Mouse (Mus musculus): ENCODE data around the gene Sp3. TPM values are rescaled to one million over a fixed set of nuclear protein-coding genes. Genes with fewer than 3 reads are reported as not detected.
A peak's percentile ranks its signal among the peaks of the same experiment; 100 is the strongest.

Sp3 gene
- 36.1 and 41.3 TPM in 2 replicates for polyA plus RNA-seq (2015; fragmentation: Nextera tagmentation; extraction: Ambion mirVana)

GRCm38 (mm10) chr2:72980337-72981074, at the start of gene Sp3:
TSS of gene Sp3 (minus strand) at chr2:72980446.
- peak; percentile 82 for ATAC-seq
- Histone ChIP-seq H3K27ac (ENCODE audit: low read length) (peak within 1 kb of the TSS; percentile 100), H3K4me2 (replicated peaks; ENCODE audit: low read depth, low read length) (peak within 1 kb of the TSS; percentile 73), H3K36me3 (ENCODE audit: insufficient read depth, low read length) (no peaks in the 10 kb centered on the region), H3K4me3 (ENCODE audit: low read depth, low read length) (peak within 1 kb of the TSS; percentile 100), H3K4me1 (ENCODE audit: insufficient read depth, low read depth, low read length) (peaks cover 3% of the 10 kb centered on the region; the same call in 1 of the 2 replicates), H3K9ac (replicated peaks; ENCODE audit: low read depth) (peak within 1 kb of the TSS; percentile 100), H3K27me3 (replicated peaks; ENCODE audit: insufficient read depth, low read length) (no peaks in the 10 kb centered on the region), H3K9me3 (ENCODE audit: low read length) (no peaks in the 10 kb centered on the region)
- TF ChIP-seq EP300 (IDR thresholded peaks at IDR 0.05) (no peak), CTCF (IDR thresholded peaks at IDR 0.05) (no peak)
- DNase-seq (ENCODE audit: low spot score), result peak; percentile 99
- WGBS, result 1% methylated on average over 56 of the region's 64 CpGs

GRCm38 (mm10) chr2:73029846-73030245, 49.6 kb upstream of the Sp3 start:
- no peak overlapping the region for H3K27ac ChIP-seq (ENCODE audit: low read length)
- 89% methylated on average over 3 of the region's 3 CpGs for whole genome bisulfite sequencing

GRCm38 (mm10) chr2:73028019-73028418, 47.8 kb upstream of the Sp3 start:
- Histone ChIP-seq H3K27ac (ENCODE audit: low read length) (no peak overlapping the region), H3K9ac (replicated peaks; ENCODE audit: low read depth) (no peak overlapping the region)

More at GRCm38 (mm10) chr2:73029846-73030245, 49.6 kb upstream of the Sp3 start:
- H3K4me2 ChIP-seq (replicated peaks; ENCODE audit: low read depth, low read length), result no peak overlapping the region
- H3K9me3 ChIP-seq (ENCODE audit: low read length), result no peaks in the 10 kb centered on the region
- H3K4me1 ChIP-seq (ENCODE audit: insufficient read depth, low read depth, low read length), result no peaks in the 10 kb centered on the region
- no peak overlapping the region for H3K9ac ChIP-seq (replicated peaks; ENCODE audit: low read depth)
- H3K4me3 ChIP-seq (ENCODE audit: low read depth, low read length), result no peak overlapping the region
- DNase-seq (ENCODE audit: low spot score), result no peak
- no peaks in the 10 kb centered on the region for H3K36me3 ChIP-seq (ENCODE audit: insufficient read depth, low read length)
- ATAC-seq, result no peak
- no peaks in the 10 kb centered on the region for H3K27me3 ChIP-seq (replicated peaks; ENCODE audit: insufficient read depth, low read length)
- TF ChIP-seq EP300 (IDR thresholded peaks at IDR 0.05), result no peak

GRCm38 (mm10) chr2:73027126-73027525, 46.9 kb upstream of the Sp3 start:
- Histone ChIP-seq H3K4me3 (ENCODE audit: low read depth, low read length) (no peak overlapping the region), H3K9me3 (ENCODE audit: low read length) (no peaks in the 10 kb centered on the region), H3K4me2 (replicated peaks; ENCODE audit: low read depth, low read length) (no peak overlapping the region), H3K27ac (ENCODE audit: low read length) (no peak overlapping the region), H3K9ac (replicated peaks; ENCODE audit: low read depth) (no peak overlapping the region), H3K27me3 (replicated peaks; ENCODE audit: insufficient read depth, low read length) (no peaks in the 10 kb centered on the region), H3K36me3 (ENCODE audit: insufficient read depth, low read length) (no peaks in the 10 kb centered on the region), H3K4me1 (ENCODE audit: insufficient read depth, low read depth, low read length) (no peaks in the 10 kb centered on the region)
- TF ChIP-seq EP300 (IDR thresholded peaks at IDR 0.05) (no peak), CTCF (IDR thresholded peaks at IDR 0.05) (no peak)
- ATAC-seq (no peak), DNase-seq (ENCODE audit: low spot score) (peak; percentile 61)
- 27% methylated on average over 3 of the region's 3 CpGs for WGBS

More at GRCm38 (mm10) chr2:73028019-73028418, 47.8 kb upstream of the Sp3 start:
- TF ChIP-seq EP300 (IDR thresholded peaks at IDR 0.05) (no peak), CTCF (IDR thresholded peaks at IDR 0.05) (no peak)
- H3K36me3 ChIP-seq (ENCODE audit: insufficient read depth, low read length), result no peaks in the 10 kb centered on the region
- H3K4me2 ChIP-seq (replicated peaks; ENCODE audit: low read depth, low read length), result no peak overlapping the region
- no peaks in the 10 kb centered on the region for H3K4me1 ChIP-seq (ENCODE audit: insufficient read depth, low read depth, low read length)
- ATAC-seq (no peak), DNase-seq (ENCODE audit: low spot score) (no peak)
- WGBS, result 49% methylated on average over 3 of the region's 3 CpGs
- H3K9me3 ChIP-seq (ENCODE audit: low read length), result no peaks in the 10 kb centered on the region
- H3K27me3 ChIP-seq (replicated peaks; ENCODE audit: insufficient read depth, low read length), result no peaks in the 10 kb centered on the region
- H3K4me3 ChIP-seq (ENCODE audit: low read depth, low read length), result no peak overlapping the region

- H3K9ac ChIP-seq (replicated peaks; ENCODE audit: low read depth), result no peak overlapping the region
- H3K9me3 ChIP-seq (ENCODE audit: low read length), result no peaks in the 10 kb centered on the region
- H3K4me1 ChIP-seq (ENCODE audit: insufficient read depth, low read depth, low read length), result no peaks in the 10 kb centered on the region
- DNase-seq (ENCODE audit: low spot score) (peak; percentile 60), ATAC-seq (peak; percentile 73)
- H3K4me2 ChIP-seq (replicated peaks; ENCODE audit: low read depth, low read length), result no peak overlapping the region
- TF ChIP-seq CTCF (IDR thresholded peaks at IDR 0.05), result no peak
- no peak for TF ChIP-seq EP300 (IDR thresholded peaks at IDR 0.05)
- no peaks in the 10 kb centered on the region for H3K27me3 ChIP-seq (replicated peaks; ENCODE audit: insufficient read depth, low read length)
- H3K36me3 ChIP-seq (ENCODE audit: insufficient read depth, low read length), result no peaks in the 10 kb centered on the region
- whole genome bisulfite sequencing, result 43% methylated on average over 6 of the region's 6 CpGs
- H3K27ac ChIP-seq (ENCODE audit: low read length), result no peak overlapping the region
- H3K4me3 ChIP-seq (ENCODE audit: low read depth, low read length), result no peak overlapping the region
Measured at GRCm38 (mm10) chr2:73023803-73024202, 43.6 kb upstream of the Sp3 start.

- TF ChIP-seq EP300 (IDR thresholded peaks at IDR 0.05) (no peak), CTCF (IDR thresholded peaks at IDR 0.05) (no peak)
- Histone ChIP-seq H3K4me2 (replicated peaks; ENCODE audit: low read depth, low read length) (no peak overlapping the region), H3K9ac (replicated peaks; ENCODE audit: low read depth) (no peak overlapping the region), H3K4me1 (ENCODE audit: insufficient read depth, low read depth, low read length) (no peaks in the 10 kb centered on the region), H3K36me3 (ENCODE audit: insufficient read depth, low read length) (no peaks in the 10 kb centered on the region), H3K9me3 (ENCODE audit: low read length) (no peaks in the 10 kb centered on the region), H3K27ac (ENCODE audit: low read length) (no peak overlapping the region), H3K27me3 (replicated peaks; ENCODE audit: insufficient read depth, low read length) (no peaks in the 10 kb centered on the region), H3K4me3 (ENCODE audit: low read depth, low read length) (no peak overlapping the region)
- ATAC-seq (no peak), DNase-seq (ENCODE audit: low spot score) (no peak)
- 64% methylated on average over 6 of the region's 6 CpGs for WGBS
Measured at GRCm38 (mm10) chr2:73021046-73021445, 40.8 kb upstream of the Sp3 start.
